ENCODE assay signal across 23 mouse cellular contexts in genomic region chr11:83341716-83342245, GRCm38 (mm10). TPM values are rescaled to one million over a fixed set of nuclear protein-coding genes. Genes with fewer than 3 reads are reported as not detected.
DNase-seq lines count a peak whose midpoint lies in the region; TF ChIP-seq lines count a peak whose summit lies in the region.
"Had no signal": no experiment of that assay in that cellular context is flagged by ENCODE, and none has a peak within 500 bp of the region (broad histone marks: within the 10 kb centered on the region; RNA-seq: fewer than 3 reads in every experiment).

No protein-coding gene starts in this region.

- DNase-seq in layer of hippocampus, adult 2 months (ENCODE audit: low spot score in 2 of 2), result no peak
- DNase-seq in layer of hippocampus, adult 18-20 months (ENCODE audit: low spot score in 2 of 2), result no peak
- peak; percentile 83 for DNase-seq in retina, postnatal 1 day
- DNase-seq in retina, embryonic 14.5 days (ENCODE audit: low spot score), result no peak
- DNase-seq in adipocyte (ENCODE audit: low spot score), result peak; percentile 18
- DNase-seq in kidney, adult 8-10 months, result no peak
- no peak for DNase-seq in cerebellum, adult 9-11 months
- DNase-seq: adrenal gland, adult 2 months; adrenal gland, postnatal 25 days; cerebellum, adult 11 months; cerebellum, postnatal 10 days; embryo, embryonic 11 days; gastrocnemius, postnatal 14 days; heart, adult 2 months; heart, postnatal 14 days; kidney, adult 11 months had no signal

- peak overlapping the region; percentile 40; the same call in 1 of the 2 replicates for H3K27ac ChIP-seq in layer of hippocampus, adult 2 months
- H3K27ac ChIP-seq: embryonic facial prominence, embryonic 12.5 days; heart, adult 2 months; heart, embryonic 15.5 days; hindbrain, embryonic 13.5 days; hindbrain, postnatal 0 days had no signal

- H3K4me3 ChIP-seq in layer of hippocampus, adult 2 months, result no peak overlapping the region
- H3K4me3 ChIP-seq: embryonic facial prominence, embryonic 12.5 days; heart, adult 2 months; heart, embryonic 15.5 days; hindbrain, embryonic 13.5 days had no signal

- no peak for TF ChIP-seq CTCF in layer of hippocampus, adult 2 months (conservative IDR thresholded peaks at IDR 0.05)

RNA-seq across cellular contexts. Expression of gene Pex12, which starts 39.4 kb away (rescaled TPM):
- 10 to 100 TPM; 11.0 to 11.2 TPM for total RNA-seq in layer of hippocampus, adult 2 months (2021)
- 10 to 100 TPM in 1 of 2 experiments, 1 to 10 TPM in 1; 9.9 to 12.9 TPM for total RNA-seq in layer of hippocampus, adult 18-20 months (2021)

RNA-seq across cellular contexts. Expression of gene Ap2b1, which starts 43.0 kb away (rescaled TPM):
- total RNA-seq in layer of hippocampus, adult 2 months (2021), result 100 to 1,000 TPM; 319 to 331 TPM
- 100 to 1,000 TPM; 320 to 324 TPM for total RNA-seq in layer of hippocampus, adult 18-20 months (2021)

RNA-seq across cellular contexts. Expression of gene Slfn14, which starts 55.3 kb away (rescaled TPM):
- not detected for total RNA-seq in layer of hippocampus, adult 2 months (2021)
- total RNA-seq in layer of hippocampus, adult 18-20 months (2021), result not detected
- total RNA-seq: adrenal gland, adult 2 months; adrenal gland, postnatal 25 days; common myeloid progenitor, adult 5-6 weeks; ES-E14; gastrocnemius, postnatal 14 days; hematopoietic stem cell, adult 5-6 weeks; hindbrain, postnatal 0 days had no signal

Comparison
In these comparisons a context has a peak if more than half of its experiments do, and no peak if none do; other contexts are left out.
1. DNase-seq: peak in retina, postnatal 1 day (single experiment) and adipocyte (single experiment); none in layer of hippocampus, adult 2 months (0 of 2), layer of hippocampus, adult 18-20 months (0 of 2), retina, embryonic 14.5 days (single experiment), kidney, adult 8-10 months (0 of 2) and cerebellum, adult 9-11 months (single experiment).